Mouse (Mus musculus) frontal cortex, adult 2 months (tissue): ENCODE results near the gene Cdh18. TPM values are rescaled to one million over a fixed set of nuclear protein-coding genes. Genes with fewer than 3 reads are reported as not detected.
A peak's percentile ranks its signal among the peaks of the same experiment; 100 is the strongest.
"Not testable (repeated sequence)": the region's sequence is repeated elsewhere in the genome, so short reads cannot be mapped to it uniquely, and the experiment has no call there.

ENCODE experiments used
- DNase-seq, 2 experiments: peaks; one replicate each; pipeline ENCODE4 v3.0.0; 2022; ENCODE audit warnings: low spot score in 1 of 2; ENCODE audit errors: extremely low spot score in 1 of 2
- polyA plus RNA-seq: library from polyadenylated mRNA; depleted of rRNA; stranded (reverse); fragments of >200 nt; gene quantifications from 2 replicates; pipeline ENCODE4 v1.2.3, GENCODE M21; 2012; rRNA removed

Cdh18 gene
- 11.0 and 12.4 TPM in 2 replicates for polyA plus RNA-seq

DNA sequence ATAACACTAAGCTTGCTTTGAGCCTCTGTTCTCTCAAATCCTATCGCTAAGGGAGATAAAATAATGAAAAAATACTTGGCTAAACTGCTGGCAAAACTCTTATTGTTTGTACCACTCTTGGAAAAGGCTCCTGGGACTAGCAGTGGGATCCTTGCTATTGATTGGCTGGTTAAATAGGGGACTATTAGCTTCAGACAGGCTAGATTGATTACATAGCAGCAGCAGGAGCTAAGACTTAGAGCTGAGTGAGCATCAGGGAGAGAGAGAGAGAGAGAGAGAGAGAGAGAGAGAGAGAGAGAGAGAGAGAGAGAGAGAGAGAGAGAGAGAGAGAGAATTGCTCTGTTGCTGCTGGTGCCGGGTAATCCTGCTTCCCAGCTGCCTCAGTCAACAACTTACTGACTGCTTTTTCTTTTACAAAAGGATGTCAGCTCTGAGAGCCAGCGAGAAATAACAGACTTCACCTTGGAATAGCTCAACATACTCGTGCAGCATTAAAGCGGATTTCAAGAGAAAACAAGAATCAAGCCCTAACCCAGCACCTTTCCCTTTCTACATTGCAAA lies at the start of gene Cdh18:
Gene Cdh18, plus strand, starts transcription at position 312 of the 561 bp plus-strand sequence.
- no peak for DNase-seq

DNA sequence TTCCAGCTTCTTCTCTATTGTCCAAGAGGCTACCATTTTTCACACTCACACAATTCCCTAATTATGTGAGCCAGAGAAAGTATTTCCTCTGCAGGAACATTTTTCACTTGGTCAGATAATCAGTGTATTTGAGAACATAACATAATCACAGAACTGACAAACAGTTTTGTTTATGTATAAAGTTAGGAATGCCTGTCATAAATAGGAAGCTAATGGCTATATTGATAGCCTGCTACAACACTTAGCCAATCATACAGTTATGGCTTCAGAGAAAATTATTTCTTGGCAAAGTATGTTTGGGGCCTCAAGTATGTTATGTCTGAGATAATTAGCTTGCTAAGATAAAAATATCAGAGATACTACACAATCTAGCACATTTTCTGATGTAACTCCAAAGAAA lies 37.6 kb upstream of the Cdh18 start:
- no peak for DNase-seq

GRCm38 (mm10) chr15:22535828-22536227 lies 13.0 kb upstream of the Cdh18 start:
- peak in 1 of 2 experiments; percentile 33 for DNase-seq

GRCm38 (mm10) chr15:22577974-22578616 lies 29.3 kb downstream of the Cdh18 start:
- DNase-seq = no peak

- no peak for DNase-seq
Observed at GRCm38 (mm10) chr15:22578617-22578990, 29.8 kb downstream of the Cdh18 start.

- DNase-seq = no peak
Observed at GRCm38 (mm10) chr15:22584667-22585066, 35.8 kb downstream of the Cdh18 start.

DNA sequence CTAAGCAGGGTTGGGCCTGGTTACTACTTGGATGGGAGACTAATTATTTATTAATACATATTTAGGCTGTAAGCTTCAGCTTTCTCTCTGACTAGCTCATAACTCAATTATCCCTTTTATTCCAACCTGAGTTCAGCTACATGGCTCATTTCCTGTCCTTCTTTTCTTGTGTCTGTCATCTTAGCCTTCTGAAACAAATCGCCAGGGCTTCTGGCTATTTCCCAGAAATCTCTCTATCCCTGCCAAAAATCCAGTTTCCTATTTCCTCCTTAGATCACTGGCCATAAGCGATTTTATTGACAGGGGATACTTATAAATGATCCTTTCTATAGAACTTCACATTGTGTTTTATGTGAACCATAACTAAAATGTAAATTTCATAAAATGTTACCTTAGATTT lies 167.6 kb downstream of the Cdh18 start:
- no peak for DNase-seq

- DNase-seq = no peak
Observed at GRCm38 (mm10) chr15:22717681-22718080, 168.9 kb downstream of the Cdh18 start.

DNA sequence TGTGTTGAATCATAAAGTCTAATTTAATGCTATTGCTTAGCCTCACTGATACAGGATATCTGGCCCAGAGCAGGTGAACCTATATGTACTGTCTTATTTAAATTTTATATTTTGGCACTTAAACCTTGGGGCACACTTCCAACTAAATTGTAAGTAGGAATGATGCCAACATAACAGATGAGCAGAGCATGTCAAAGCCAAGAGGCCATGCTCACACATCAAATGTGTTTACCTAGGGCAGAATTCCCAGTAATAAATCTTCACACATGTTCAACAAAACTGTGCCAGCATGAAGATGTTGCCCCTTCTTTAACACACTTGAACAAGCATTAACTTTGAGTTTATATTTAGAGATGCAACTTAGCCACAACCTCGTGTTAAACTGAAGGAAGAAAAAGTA lies 177.8 kb downstream of the Cdh18 start:
- no peak for DNase-seq

GRCm38 (mm10) chr15:22733039-22733438 lies 184.2 kb downstream of the Cdh18 start:
- no peak for DNase-seq

GRCm38 (mm10) chr15:22736165-22736564 lies 187.3 kb downstream of the Cdh18 start:
- no peak for DNase-seq

- DNase-seq = not testable (repeated sequence)
Observed at GRCm38 (mm10) chr15:22761257-22761656, 212.4 kb downstream of the Cdh18 start.

DNA sequence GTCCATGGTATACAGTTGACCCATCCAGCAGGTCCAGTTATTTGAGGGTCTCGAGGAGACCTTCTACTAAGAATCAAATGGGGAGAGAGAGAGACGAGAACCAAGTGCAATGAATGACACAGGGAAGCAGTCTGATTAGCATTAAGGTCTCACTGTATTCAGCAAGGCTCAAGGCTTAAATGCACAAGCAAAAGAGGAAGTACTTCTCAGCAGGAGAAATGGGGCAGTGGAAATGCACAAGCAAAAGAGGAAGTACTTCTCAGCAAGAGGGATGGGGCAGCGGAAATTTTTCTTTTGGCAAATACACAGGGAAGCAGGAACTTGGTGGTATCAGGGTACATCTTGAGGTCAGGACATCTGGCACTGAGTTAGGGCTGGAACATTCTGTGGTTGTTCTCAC lies 217.8 kb downstream of the Cdh18 start:
- not testable (repeated sequence) for DNase-seq

- DNase-seq = no peak
Observed at GRCm38 (mm10) chr15:22776346-22776745, 227.5 kb downstream of the Cdh18 start.

- no peak for DNase-seq
Observed at GRCm38 (mm10) chr15:22789696-22790095, 240.9 kb downstream of the Cdh18 start.

DNA sequence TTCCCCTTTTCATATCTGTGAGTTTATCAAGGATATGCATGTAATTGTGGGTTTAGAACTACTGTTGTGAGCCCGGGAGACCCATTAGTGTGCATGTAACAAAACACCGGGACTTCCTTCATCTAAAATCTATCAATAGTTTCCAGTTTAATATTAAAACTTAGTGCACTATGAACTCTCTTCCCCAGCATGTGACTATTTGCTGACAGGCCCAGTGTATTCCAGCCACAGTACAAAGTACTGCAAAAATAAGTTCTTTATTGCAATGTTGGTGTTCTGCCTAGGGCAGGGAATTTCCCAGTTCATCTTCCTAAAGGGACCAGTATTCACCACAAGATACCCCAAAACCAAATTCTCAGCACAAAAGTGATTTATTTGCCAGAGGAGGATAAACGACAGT lies 243.0 kb downstream of the Cdh18 start:
- DNase-seq = no peak

DNA sequence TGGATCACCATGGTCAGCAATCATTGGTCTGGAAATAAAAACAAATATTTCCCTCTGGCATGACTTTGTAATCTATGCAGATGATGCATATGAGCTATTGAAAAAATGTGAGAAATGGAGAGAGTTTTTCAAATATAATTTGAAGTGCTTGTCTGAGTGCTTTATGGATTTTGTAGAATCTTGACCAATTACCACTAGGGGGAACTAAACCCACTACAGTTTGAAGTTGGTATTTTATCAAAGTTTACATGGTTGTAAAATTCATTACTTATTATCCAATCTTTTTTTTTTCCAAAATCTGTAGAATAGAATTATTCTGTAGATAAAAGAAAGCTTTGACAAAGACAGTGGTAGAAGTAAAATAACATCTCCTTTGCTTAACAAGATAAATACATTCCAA lies 284.3 kb downstream of the Cdh18 start:
- peak in 1 of 2 experiments; percentile 46 for DNase-seq

DNA sequence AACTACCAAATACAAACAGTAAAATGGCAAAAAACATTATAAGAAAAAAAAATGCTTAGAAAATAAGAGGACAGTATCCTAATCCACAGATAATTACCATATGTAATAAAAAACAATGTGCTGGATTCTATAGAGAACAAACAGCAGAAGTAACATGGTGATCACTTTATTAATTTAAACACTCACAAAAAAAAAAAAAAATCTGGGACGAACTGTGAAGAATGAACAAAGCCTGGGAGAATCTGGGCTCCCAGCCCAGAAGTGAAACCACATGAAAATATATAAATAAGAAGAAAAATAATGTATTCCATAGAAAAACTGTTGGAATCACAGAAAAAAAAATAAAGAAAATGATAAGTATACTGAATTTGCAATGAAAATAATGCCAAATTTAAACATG lies 288.4 kb downstream of the Cdh18 start:
- DNase-seq = no peak

GRCm38 (mm10) chr15:22857704-22858103 lies 308.9 kb downstream of the Cdh18 start:
- DNase-seq = no peak

GRCm38 (mm10) chr15:22870679-22871078 lies 321.9 kb downstream of the Cdh18 start:
- DNase-seq = no peak

- DNase-seq = peak in 1 of 2 experiments; percentile 73
Observed at GRCm38 (mm10) chr15:22897724-22898123, 348.9 kb downstream of the Cdh18 start.

GRCm38 (mm10) chr15:22898208-22898607 lies 349.4 kb downstream of the Cdh18 start:
- peak in 1 of 2 experiments; percentile 12 for DNase-seq
